Mouse (Mus musculus) neural tube, embryonic 13.5 days (tissue): ENCODE results near the gene Cacna1c. TPM values are rescaled to one million over a fixed set of nuclear protein-coding genes. Genes with fewer than 3 reads are reported as not detected.

Experiments
- ATAC-seq: fragments of 200-750 bp; cut with Nextera tagmentation; 2 replicates; pipeline ENCODE4 v1.8.0; 2017; ENCODE audit warnings: low read depth, mild to moderate bottlenecking, moderate TSS enrichment, moderate library complexity
- H3K27ac ChIP-seq: fragments of 300-500 bp; sonication (generic); replicated peaks from 2 replicates; pipeline ENCODE4 v1.5.1; 2015; ENCODE audit warnings: moderate library complexity, mild to moderate bottlenecking, inconsistent platforms
- H3K27me3 ChIP-seq: fragments of 300-500 bp; sonication (generic); 2 replicates; pipeline ENCODE4 v1.6.1; 2015; ENCODE audit warnings: mild to moderate bottlenecking, inconsistent platforms
- H3K36me3 ChIP-seq: fragments of 300-500 bp; sonication (generic); 2 replicates; pipeline ENCODE4 v1.6.1; 2015; ENCODE audit warnings: mild to moderate bottlenecking, inconsistent platforms
- H3K4me1 ChIP-seq: fragments of 300-500 bp; sonication (generic); replicated peaks from 2 replicates; pipeline ENCODE4 v1.6.1; 2015; ENCODE audit warnings: inconsistent platforms
- H3K4me2 ChIP-seq: fragments of 300-500 bp; sonication (generic); 2 replicates; pipeline ENCODE4 v1.6.1; 2015; ENCODE audit warnings: inconsistent platforms, mild to moderate bottlenecking, moderate library complexity
- H3K4me3 ChIP-seq: fragments of 300-500 bp; sonication (generic); 2 replicates; pipeline ENCODE4 v1.5.1; 2015; ENCODE audit warnings: mild to moderate bottlenecking, inconsistent platforms
- H3K9ac ChIP-seq: fragments of 300-500 bp; sonication (generic); 2 replicates; pipeline ENCODE4 v1.6.1; 2015; ENCODE audit warnings: moderate library complexity, mild to moderate bottlenecking, inconsistent platforms
- H3K9me3 ChIP-seq: fragments of 300-500 bp; sonication (generic); 2 replicates; pipeline ENCODE4 v1.6.1; 2016; ENCODE audit warnings: inconsistent platforms
- WGBS: fragments of 180-500 bp; shearing (Covaris S2); methylation state at CpG from one replicate; pipeline ENCODE4 v1.1.7; 2015; 5-methylcytosine and 5-hydroxymethylcytosine counted together
- polyA plus RNA-seq: library from polyadenylated mRNA; unstranded; fragments of >200 nt; fragmentation: Nextera tagmentation; extraction: Ambion mirVana; gene quantifications from 2 replicates; pipeline ENCODE4 v1.2.1, GENCODE M21; 2015

Gene Cacna1c
- polyA plus RNA-seq, result 5.0 and 5.9 TPM in 2 replicates

DNA sequence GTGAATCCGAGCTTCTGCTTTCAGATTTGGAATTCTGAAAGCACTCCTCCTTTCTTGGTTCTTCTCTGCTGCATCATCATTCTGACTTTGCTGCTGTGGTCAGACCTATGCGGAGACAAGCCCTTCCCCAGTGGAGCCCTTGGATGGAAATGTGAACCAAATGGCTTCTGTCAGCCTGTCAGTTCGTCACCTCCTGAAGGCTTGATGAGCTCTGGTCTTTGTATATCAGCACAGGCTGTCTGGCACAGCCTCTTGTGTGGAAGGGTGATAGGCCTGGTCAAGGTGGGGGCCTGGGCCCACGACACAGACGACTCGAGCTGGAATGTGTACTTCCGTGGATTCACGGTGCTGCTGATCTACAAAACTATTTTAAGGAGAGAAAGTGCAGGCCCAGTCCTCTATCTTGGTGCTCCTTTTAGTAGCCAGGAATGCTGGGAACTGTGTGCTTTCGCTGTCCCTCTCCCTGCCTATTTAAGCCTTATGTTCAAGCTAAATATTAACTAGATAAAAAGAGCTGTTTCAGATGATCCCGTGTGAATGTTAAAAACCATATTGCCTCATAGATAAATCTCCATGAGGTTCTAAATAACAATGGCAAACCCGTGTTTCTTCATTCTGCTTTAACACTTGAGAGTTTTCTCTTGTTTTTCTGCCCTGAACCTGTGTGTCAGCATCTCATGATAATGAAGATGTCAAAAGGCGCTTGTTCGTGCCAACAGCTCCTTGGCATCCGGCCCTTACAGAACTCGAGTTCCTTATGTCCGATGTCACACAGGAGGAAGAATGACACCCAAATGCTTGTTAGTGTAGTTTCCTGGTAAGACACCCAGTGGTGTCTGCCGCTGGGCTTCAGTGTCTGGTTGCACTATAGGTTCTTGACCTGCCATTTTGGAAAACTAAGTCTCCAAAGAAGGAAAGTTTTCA lies at the start of gene Cacna1c:
Cacna1c (minus strand) TSS at position 37 of the 924 bp plus-strand sequence.
- no peak for ATAC-seq
- H3K4me2 ChIP-seq, result no peak within 1 kb of the TSS
- no peaks in the 10 kb centered on the region for H3K9me3 ChIP-seq
- H3K36me3 ChIP-seq, result peaks cover 51% of the 10 kb centered on the region
- peaks cover 17% of the 10 kb centered on the region for H3K4me1 ChIP-seq
- WGBS, result 85% methylated on average over 17 of the region's 17 CpGs
- no peaks in the 10 kb centered on the region for H3K27me3 ChIP-seq
- no peak within 1 kb of the TSS for H3K27ac ChIP-seq
- no peak within 1 kb of the TSS for H3K9ac ChIP-seq
- no peak within 1 kb of the TSS for H3K4me3 ChIP-seq

DNA sequence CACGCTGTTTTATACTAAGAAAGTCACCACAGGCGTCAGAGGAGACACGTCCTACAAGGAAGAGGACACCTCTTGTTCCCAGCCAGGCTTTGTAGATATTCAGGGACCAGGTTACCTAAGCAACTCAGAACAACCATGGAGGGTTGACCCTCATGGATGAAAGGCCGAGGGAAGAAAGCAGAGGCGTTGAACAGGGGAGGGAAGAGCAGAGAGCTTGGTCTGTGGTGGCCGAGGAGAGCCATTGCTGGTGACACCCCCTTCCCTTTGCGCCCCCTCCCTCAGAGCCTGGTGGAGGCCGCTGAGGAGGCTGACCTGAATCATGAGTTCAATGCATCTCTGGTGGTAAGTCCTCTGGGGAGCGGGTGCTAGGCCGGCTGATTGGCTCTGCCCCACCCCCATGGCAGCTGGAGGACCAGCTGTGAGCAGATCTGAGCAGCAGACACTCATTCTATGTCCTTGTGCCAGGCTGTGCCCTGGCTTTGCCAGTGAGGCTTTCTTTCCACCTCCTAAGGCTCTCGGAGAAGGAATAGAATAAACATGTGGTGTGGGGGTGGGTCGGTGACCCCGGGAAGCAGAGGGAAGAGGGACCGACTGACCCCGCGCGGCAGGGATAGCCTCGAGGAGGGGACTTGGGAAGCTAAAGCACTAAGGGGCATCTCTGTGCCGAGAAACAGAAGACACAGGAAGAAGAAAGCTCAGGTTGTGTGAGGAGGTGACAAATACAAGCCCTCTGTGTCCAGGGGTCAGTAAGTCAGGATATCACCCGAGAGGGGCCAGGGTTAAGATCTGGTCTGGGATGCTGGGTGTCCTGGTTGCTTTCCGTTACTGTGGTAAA lies 44.9 kb upstream of the Cacna1c start:
- no peaks in the 10 kb centered on the region for H3K36me3 ChIP-seq
- H3K9ac ChIP-seq, result no peak overlapping the region
- no peak overlapping the region for H3K4me3 ChIP-seq
- H3K4me2 ChIP-seq, result no peak overlapping the region
- H3K9me3 ChIP-seq, result peaks cover 3% of the 10 kb centered on the region; the same call in 1 of the 2 replicates
- no peak for ATAC-seq
- no peak overlapping the region for H3K27ac ChIP-seq
- peaks cover 29% of the 10 kb centered on the region for H3K4me1 ChIP-seq
- no peaks in the 10 kb centered on the region for H3K27me3 ChIP-seq
- 66% methylated on average over 21 of the region's 21 CpGs for WGBS

DNA sequence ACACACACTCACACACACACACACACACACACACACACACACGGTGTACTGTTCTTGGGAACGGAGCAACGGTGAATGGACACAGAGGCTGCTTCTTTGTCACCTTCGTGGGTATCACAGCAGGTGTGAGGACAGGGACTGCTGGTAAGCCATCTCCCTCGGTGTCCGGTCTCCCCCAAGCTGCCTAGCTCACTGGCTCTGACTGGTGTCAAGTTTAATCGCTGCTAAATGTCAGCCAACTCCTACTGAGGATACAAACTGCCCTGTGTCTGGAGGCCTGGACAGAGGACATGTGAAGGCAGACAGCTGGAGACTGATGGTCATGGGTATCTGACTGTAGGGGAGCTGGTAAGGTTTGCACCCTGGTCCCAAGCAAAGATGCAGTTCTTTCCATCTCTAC lies 44.0 kb upstream of the Cacna1c start:
- no peaks in the 10 kb centered on the region for H3K27me3 ChIP-seq
- no peak overlapping the region for H3K4me3 ChIP-seq
- no peak for ATAC-seq
- no peaks in the 10 kb centered on the region for H3K9me3 ChIP-seq
- H3K27ac ChIP-seq, result no peak overlapping the region
- H3K9ac ChIP-seq, result no peak overlapping the region
- 81% methylated on average over 7 of the region's 7 CpGs for WGBS
- H3K4me1 ChIP-seq, result peaks cover 31% of the 10 kb centered on the region
- H3K36me3 ChIP-seq, result no peaks in the 10 kb centered on the region
- no peak overlapping the region for H3K4me2 ChIP-seq

DNA sequence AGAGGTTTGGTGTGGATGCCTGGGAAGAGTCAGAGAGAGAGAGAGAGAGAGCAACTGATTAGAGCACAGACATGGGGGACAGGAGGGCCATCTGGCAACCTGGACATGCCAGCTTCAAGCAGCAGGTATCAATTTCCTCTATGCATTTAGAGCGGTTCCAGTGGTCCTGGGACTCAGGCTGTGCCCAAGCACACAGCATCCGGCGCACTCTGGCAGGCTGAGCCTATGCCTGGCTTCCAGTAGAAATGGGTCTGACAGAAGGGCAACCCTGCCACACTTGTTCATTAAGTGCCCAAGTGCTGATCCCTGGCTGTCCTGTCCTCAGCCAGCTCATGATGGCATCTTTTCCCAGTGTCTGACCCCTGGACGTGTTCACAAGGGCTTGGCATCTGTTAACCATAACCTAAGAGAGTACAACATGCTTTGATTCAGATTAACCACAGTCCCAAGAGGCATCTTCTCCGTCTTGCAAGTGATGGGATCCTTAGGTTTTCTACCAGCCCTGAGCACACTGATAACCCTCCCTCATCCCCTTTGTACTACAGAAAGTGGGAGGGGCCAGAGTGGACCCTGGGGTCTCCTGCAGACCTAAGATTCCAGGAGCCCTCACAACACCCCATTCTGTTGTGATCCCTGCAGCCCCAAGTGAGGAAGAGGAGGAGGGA lies 43.3 kb upstream of the Cacna1c start:
- Histone ChIP-seq H3K4me2 (no peak overlapping the region), H3K4me3 (no peak overlapping the region), H3K36me3 (no peaks in the 10 kb centered on the region), H3K4me1 (peaks cover 31% of the 10 kb centered on the region), H3K27ac (no peak overlapping the region), H3K9ac (no peak overlapping the region), H3K9me3 (no peaks in the 10 kb centered on the region), H3K27me3 (no peaks in the 10 kb centered on the region)
- ATAC-seq, result no peak
- 85% methylated on average over 5 of the region's 5 CpGs for WGBS

DNA sequence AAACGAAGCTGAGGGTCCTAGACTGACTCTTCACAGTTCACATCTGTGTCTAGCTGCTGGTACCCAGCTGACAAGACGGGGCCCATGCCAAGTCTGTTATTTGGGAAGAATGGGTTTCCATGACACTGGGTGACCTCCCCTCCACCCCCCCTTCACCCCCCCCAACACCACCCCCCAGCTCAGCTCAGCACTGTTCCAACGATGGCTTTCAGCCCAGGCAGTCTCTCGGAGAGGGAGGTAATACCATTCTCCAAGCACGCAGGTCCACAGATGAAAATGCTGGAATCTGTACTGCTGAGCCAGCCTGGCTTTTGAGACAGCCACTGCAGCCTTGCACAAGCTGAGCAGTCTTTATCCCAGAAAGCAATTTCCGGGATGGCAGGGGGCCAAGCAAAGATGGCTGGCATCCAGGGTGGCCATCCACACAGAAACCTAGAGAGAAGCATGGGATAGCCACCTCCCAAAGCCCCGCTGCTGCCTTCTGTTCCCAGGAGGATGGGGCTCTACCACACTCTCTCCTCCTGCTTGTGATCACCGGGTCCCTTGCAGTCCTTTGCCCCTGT lies 41.3 kb upstream of the Cacna1c start:
- Histone ChIP-seq H3K27me3 (no peaks in the 10 kb centered on the region), H3K36me3 (no peaks in the 10 kb centered on the region), H3K9me3 (no peaks in the 10 kb centered on the region), H3K9ac (no peak overlapping the region), H3K27ac (peak overlapping the region; percentile 61), H3K4me2 (no peak overlapping the region), H3K4me1 (peaks cover 31% of the 10 kb centered on the region), H3K4me3 (no peak overlapping the region)
- WGBS, result 44% methylated on average over 8 of the region's 8 CpGs
- peak; percentile 92 for ATAC-seq

DNA sequence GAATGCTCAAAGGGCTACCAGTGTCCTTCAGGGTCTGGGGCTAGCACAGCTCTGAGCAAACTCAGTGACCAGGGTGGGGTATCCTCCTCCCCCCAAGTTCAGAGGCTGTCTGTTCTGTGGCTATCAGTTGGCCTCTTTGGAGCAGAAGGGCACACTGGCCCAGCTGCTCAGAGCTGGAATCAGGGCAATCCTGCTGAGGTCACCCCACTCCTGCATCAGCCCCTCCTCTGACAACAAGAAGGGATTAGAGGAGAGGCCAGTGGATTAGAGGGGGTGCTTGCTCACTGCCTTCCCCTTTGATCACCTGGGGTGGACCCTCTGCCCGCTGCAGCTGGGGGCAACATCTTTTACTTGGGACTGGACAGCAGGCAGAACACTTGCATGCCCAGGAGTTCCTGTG lies 40.0 kb upstream of the Cacna1c start, which contains the start of gene Cacna2d4:
Cacna2d4 (plus strand) TSS at position 286 of the 400 bp plus-strand sequence.
- Histone ChIP-seq H3K36me3 (no peaks in the 10 kb centered on the region), H3K4me1 (peaks cover 27% of the 10 kb centered on the region), H3K27me3 (no peaks in the 10 kb centered on the region), H3K4me2 (no peak within 1 kb of the TSS), H3K9ac (no peak within 1 kb of the TSS), H3K27ac (peak within 1 kb of the TSS; percentile 61), H3K9me3 (no peaks in the 10 kb centered on the region), H3K4me3 (no peak within 1 kb of the TSS)
- 71% methylated on average over 1 of the region's 1 CpGs for WGBS
- no peak for ATAC-seq

DNA sequence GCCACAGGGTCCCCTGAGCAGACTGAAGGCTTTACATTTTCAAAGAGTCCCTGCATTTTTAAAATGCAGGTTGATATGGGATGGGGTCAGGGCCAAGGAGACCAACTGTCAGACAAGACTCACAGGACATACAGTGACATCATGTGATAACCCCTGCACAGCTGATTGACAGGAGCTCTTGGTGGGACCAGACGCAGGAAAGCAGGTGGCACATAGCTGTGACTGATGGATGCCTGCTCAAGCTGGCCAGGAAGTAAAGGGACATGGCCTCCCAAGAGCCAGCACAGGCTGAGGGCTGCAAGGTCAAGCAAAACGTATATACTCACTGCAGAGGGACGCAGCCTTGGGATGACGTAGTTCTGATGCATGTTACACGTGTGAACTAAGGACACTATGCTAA lies 39.2 kb upstream of the Cacna1c start:
- WGBS, result 84% methylated on average over 5 of the region's 5 CpGs

DNA sequence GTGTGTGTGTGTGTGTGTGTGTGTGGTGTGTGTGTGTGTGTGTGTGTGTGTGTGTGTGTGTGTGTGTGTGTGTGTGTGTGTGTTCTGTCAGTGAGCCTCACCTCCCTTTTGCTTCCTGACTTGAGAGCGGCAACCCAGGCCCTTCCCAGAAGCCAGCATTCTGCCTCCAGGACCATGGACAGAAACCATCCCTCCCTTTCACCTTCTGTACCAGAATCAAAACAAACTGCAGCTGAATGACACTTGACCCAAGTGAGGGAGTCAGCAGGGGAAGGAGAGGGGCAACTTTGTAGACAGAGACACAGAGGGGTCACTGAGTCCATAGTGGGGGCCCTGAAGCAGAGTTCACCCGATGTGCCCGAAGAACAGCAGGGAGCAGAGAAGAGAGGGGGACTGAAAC lies 36.8 kb upstream of the Cacna1c start:
- 41% methylated on average over 3 of the region's 3 CpGs for WGBS
- Histone ChIP-seq H3K4me3 (no peak overlapping the region), H3K27me3 (no peaks in the 10 kb centered on the region), H3K4me2 (no peak overlapping the region), H3K9ac (no peak overlapping the region), H3K9me3 (no peaks in the 10 kb centered on the region), H3K27ac (no peak overlapping the region), H3K36me3 (no peaks in the 10 kb centered on the region), H3K4me1 (peaks cover 21% of the 10 kb centered on the region)
- no peak for ATAC-seq

More for the DNA sequence above, 39.2 kb upstream of the Cacna1c start:
- peaks cover 23% of the 10 kb centered on the region for H3K4me1 ChIP-seq
- no peaks in the 10 kb centered on the region for H3K36me3 ChIP-seq
- ATAC-seq, result no peak
- no peak overlapping the region for H3K4me3 ChIP-seq
- no peak overlapping the region for H3K4me2 ChIP-seq
- H3K27ac ChIP-seq, result no peak overlapping the region
- no peaks in the 10 kb centered on the region for H3K9me3 ChIP-seq
- no peak overlapping the region for H3K9ac ChIP-seq
- H3K27me3 ChIP-seq, result no peaks in the 10 kb centered on the region

DNA sequence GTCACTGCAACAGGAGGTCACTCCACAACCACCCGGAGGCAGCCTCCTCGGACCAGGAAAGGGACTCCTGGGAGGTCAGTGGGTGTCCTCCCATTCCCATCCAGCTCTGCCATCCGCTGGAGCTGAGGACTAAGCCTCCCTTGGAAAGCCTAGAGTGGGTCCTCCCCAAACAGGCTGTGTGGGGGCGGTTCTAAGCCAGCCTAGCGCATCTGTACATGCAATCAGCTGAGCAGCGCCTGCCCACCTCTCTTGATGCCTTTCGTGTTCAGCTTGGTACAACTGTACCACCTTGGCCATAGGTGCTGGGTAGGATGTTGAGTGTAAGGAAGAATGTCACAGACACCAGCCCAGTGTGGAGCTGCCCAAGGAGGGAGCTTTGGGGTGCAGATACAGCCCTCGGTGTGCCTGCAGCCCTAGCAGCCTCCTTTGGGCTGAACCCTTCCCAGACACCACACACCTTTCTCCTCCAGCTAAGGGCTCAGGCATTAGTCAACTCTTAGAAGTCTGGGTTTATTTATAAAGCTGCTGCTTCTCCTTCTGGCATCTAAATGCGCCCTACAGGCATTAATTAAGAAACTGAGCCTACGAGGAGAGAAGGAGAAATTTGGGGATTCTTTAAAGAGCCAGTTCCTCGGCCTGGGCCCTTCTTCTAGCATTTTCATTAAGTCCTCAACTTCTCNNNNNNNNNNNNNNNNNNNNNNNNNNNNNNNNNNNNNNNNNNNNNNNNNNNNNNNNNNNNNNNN lies 32.8 kb upstream of the Cacna1c start:
- Histone ChIP-seq H3K27me3 (no peaks in the 10 kb centered on the region), H3K27ac (no peak overlapping the region), H3K9ac (no peak overlapping the region), H3K4me2 (no peak overlapping the region), H3K36me3 (no peaks in the 10 kb centered on the region), H3K9me3 (no peaks in the 10 kb centered on the region), H3K4me3 (no peak overlapping the region), H3K4me1 (peaks cover 20% of the 10 kb centered on the region)
- 84% methylated on average over 11 of the region's 11 CpGs for WGBS
- no peak for ATAC-seq

DNA sequence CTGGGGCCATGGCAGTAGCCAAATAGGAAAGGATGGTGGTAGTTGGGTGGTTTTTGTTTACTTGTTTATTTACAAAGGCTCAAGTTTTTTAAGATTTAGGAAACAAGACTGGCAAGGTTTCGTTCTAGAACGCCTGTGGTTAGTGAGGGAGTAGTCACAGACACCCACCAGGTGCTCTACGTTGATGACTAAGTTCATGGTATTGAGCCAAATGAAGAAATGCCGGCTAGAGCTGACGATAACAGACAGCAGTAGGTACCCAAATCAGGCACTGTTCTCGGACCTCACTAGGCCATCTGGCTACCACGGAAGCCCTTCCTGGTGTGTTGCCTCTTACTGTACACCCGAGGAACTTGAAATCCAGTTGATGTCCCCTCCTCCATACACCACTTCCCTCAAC lies 30.8 kb upstream of the Cacna1c start:
- WGBS, result 91% methylated on average over 8 of the region's 8 CpGs
- no peak overlapping the region for H3K27ac ChIP-seq
- no peak for ATAC-seq
- H3K27me3 ChIP-seq, result no peaks in the 10 kb centered on the region
- H3K36me3 ChIP-seq, result peaks cover 11% of the 10 kb centered on the region
- no peak overlapping the region for H3K4me3 ChIP-seq
- H3K9me3 ChIP-seq, result no peaks in the 10 kb centered on the region
- no peak overlapping the region for H3K4me2 ChIP-seq
- no peak overlapping the region for H3K9ac ChIP-seq
- peaks cover 21% of the 10 kb centered on the region for H3K4me1 ChIP-seq

DNA sequence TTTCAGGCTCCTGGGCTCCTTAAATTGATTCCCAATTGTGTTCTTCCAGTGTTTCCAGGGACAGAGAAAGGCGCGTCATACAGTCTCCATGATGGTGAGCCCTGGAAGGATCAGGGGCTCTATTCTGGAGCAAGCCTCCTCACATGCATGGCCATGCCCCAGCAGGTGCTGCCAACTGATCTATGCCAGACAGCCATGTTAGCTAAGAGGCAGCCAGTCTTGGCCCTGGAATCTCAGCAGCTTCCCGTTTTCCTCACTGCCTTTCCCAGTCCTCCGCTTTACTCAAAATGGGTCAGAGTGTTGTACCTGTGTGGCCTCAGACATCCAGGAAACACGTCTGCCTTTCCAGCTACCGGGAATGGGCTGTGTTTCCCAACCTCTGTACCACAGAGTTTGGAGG lies 29.5 kb upstream of the Cacna1c start:
- Histone ChIP-seq H3K27me3 (no peaks in the 10 kb centered on the region), H3K9ac (no peak overlapping the region), H3K27ac (no peak overlapping the region), H3K4me3 (no peak overlapping the region), H3K4me2 (no peak overlapping the region), H3K4me1 (peaks cover 21% of the 10 kb centered on the region), H3K9me3 (no peaks in the 10 kb centered on the region), H3K36me3 (peaks cover 22% of the 10 kb centered on the region)
- 84% methylated on average over 6 of the region's 6 CpGs for WGBS
- no peak for ATAC-seq
